Mouse (Mus musculus) forebrain, embryonic 15.5 days (tissue): ENCODE measurements around the gene Auh. TPM values are rescaled to one million over a fixed set of nuclear protein-coding genes. Genes with fewer than 3 reads are reported as not detected.

Source experiments
- ATAC-seq: fragments of 200-750 bp; cut with Nextera tagmentation; replicated peaks from 2 replicates; pipeline ENCODE4 v1.8.0; 2017; ENCODE audit warnings: mild to moderate bottlenecking, moderate TSS enrichment, moderate library complexity
- H3K27ac ChIP-seq: fragments of 300-500 bp; sonication (generic); replicated peaks from 2 replicates; pipeline ENCODE4 v1.5.1; 2015; ENCODE audit warnings: mild to moderate bottlenecking, inconsistent platforms
- H3K27me3 ChIP-seq: fragments of 300-500 bp; sonication (generic); 2 replicates; pipeline ENCODE4 v1.6.1; 2015; ENCODE audit warnings: inconsistent platforms
- H3K36me3 ChIP-seq: fragments of 300-500 bp; sonication (generic); 2 replicates; pipeline ENCODE4 v1.6.1; 2015; ENCODE audit warnings: mild to moderate bottlenecking, inconsistent platforms
- H3K4me1 ChIP-seq: fragments of 300-500 bp; sonication (generic); 2 replicates; pipeline ENCODE4 v1.6.1; 2015; ENCODE audit warnings: inconsistent platforms
- H3K4me2 ChIP-seq: fragments of 300-500 bp; sonication (generic); replicated peaks from 2 replicates; pipeline ENCODE4 v1.6.1; 2015; ENCODE audit warnings: mild to moderate bottlenecking, inconsistent platforms
- H3K4me3 ChIP-seq: fragments of 300-500 bp; sonication (generic); 2 replicates; pipeline ENCODE4 v1.5.1; 2015; ENCODE audit warnings: mild to moderate bottlenecking, inconsistent platforms
- H3K9ac ChIP-seq: fragments of 300-500 bp; sonication (generic); replicated peaks from 2 replicates; pipeline ENCODE4 v1.6.1; 2015; ENCODE audit warnings: mild to moderate bottlenecking, inconsistent platforms
- H3K9me3 ChIP-seq: fragments of 300-500 bp; sonication (generic); 2 replicates; pipeline ENCODE4 v1.6.1; 2016; ENCODE audit warnings: inconsistent platforms
- WGBS: fragments of 180-500 bp; shearing (Covaris S2); methylation state at CpG from one replicate; pipeline ENCODE4 v1.1.7; 2015; ENCODE audit warnings: mixed read lengths; 5-methylcytosine and 5-hydroxymethylcytosine counted together
- polyA plus RNA-seq: library from polyadenylated mRNA; unstranded; fragments of >200 nt; fragmentation: Nextera tagmentation; extraction: Ambion mirVana; gene quantifications from 2 replicates; pipeline ENCODE4 v1.2.1, GENCODE M21; 2015

The Auh gene
- polyA plus RNA-seq, 1 experiment from 2014 or later, result 62.8 TPM

DNA sequence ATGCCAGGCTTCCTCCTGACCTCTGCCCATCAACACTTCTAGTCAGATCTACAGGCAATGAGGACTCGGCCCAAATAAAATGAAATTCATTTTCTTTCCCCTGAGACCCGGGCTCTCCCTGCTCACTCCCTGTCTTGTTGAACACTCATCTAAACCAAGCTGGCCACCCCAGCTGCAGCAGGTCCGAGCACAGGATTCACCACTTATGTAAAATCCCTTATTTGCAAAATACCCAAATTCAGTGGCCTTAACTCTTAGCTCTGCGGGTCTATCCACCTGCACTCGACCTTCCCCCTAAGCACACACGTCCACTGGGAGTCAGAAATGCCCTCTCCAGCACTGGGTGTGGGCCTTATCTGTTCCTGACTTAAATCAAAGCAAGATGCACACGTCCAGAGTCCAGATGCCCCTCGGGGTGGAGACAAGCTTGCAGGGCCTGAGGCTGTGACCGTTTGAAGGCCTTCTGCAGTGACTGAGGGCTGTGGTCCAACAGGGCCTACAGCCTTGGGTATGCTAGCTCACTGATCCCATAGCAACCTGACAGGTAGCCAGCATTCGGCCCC, 9.6 kb downstream of the Auh start:
- ATAC-seq, result no peak
- Histone ChIP-seq H3K9me3 (no peaks in the 10 kb centered on the region), H3K4me2 (no peak overlapping the region), H3K9ac (no peak overlapping the region), H3K27me3 (no peaks in the 10 kb centered on the region), H3K4me1 (peaks cover 4% of the 10 kb centered on the region; the same call in 1 of the 2 replicates), H3K4me3 (no peak overlapping the region), H3K36me3 (no peaks in the 10 kb centered on the region), H3K27ac (no peak overlapping the region)
- WGBS, result 80% methylated on average over 10 of the region's 10 CpGs

DNA sequence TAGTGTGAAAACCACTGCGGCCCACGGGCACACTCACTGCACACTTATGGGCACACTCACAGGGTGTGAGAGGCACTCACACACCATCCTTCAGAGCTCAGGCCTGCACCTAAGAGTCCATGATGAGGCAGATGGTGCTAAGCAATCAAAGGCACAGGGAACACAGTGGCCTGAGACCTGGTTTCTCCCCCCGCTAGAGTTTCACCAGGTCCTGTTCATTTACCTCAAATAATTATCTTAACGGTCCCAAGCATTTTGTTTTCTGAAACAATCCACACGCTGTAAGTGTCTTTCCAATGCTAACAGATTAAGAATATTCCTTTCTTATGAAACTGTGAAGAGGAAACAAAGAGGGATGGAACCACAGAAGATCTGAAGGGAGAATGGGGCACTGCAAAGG, 11.1 kb downstream of the Auh start:
- no peak overlapping the region for H3K9ac ChIP-seq
- no peaks in the 10 kb centered on the region for H3K36me3 ChIP-seq
- ATAC-seq, result no peak
- H3K27me3 ChIP-seq, result no peaks in the 10 kb centered on the region
- H3K4me3 ChIP-seq, result no peak overlapping the region
- peaks cover 4% of the 10 kb centered on the region; the same call in 1 of the 2 replicates for H3K4me1 ChIP-seq
- no peak overlapping the region for H3K4me2 ChIP-seq
- no peaks in the 10 kb centered on the region for H3K9me3 ChIP-seq
- no peak overlapping the region for H3K27ac ChIP-seq
- WGBS, result 87% methylated on average over 5 of the region's 5 CpGs

DNA sequence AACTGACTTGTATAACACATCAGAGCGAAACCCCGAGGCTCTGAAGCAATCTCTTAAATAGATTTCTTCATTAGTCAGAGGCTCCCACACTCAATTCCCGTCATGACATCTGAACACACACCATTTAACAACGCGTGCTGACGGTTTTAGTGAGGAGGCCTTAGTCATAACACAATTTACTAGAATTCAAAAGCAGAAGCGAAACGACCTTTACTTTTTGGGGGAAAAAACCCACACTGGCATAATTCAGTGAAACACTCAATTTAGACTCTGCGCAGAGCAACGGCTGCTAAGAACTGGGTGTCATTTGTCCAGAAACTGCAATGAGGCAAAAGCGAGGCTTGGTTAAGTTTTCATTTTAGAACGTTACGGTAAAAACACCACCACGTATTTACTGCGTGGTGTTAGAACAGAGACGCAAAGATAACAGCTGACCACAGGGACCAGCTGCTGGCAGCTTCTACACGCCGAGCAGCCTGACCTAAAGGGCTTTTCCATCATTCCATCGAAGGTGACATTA, 14.8 kb downstream of the Auh start:
- Histone ChIP-seq H3K4me1 (peaks cover 4% of the 10 kb centered on the region; the same call in 1 of the 2 replicates), H3K4me3 (no peak overlapping the region), H3K9me3 (no peaks in the 10 kb centered on the region), H3K27me3 (no peaks in the 10 kb centered on the region), H3K9ac (no peak overlapping the region), H3K4me2 (no peak overlapping the region), H3K36me3 (no peaks in the 10 kb centered on the region), H3K27ac (no peak overlapping the region)
- WGBS, result 65% methylated on average over 19 of the region's 19 CpGs
- ATAC-seq, result no peak

DNA sequence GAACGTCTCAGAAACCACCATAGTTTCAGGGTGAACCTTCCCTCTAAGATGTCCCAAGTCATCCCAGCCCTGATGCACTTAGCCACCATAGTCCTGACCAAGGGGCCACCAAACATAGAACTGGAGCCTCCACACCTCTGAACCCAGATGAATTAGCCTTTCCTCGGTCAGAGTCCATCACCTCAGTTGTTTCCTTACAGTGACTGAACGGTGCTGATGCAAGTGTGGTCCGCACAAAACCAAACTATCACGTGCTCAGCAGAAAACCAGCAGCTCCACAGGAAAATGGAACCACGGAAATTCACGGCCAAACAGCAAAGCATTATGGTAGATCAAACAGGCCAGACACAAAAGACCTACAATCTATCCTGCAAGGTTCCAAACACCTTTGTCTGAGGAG, 15.6 kb downstream of the Auh start:
- no peak overlapping the region for H3K4me2 ChIP-seq
- H3K36me3 ChIP-seq, result no peaks in the 10 kb centered on the region
- whole genome bisulfite sequencing, result 73% methylated on average over 7 of the region's 7 CpGs
- H3K4me1 ChIP-seq, result peaks cover 4% of the 10 kb centered on the region; the same call in 1 of the 2 replicates
- no peaks in the 10 kb centered on the region for H3K27me3 ChIP-seq
- no peak overlapping the region for H3K4me3 ChIP-seq
- no peaks in the 10 kb centered on the region for H3K9me3 ChIP-seq
- H3K27ac ChIP-seq, result no peak overlapping the region
- no peak overlapping the region for H3K9ac ChIP-seq
- ATAC-seq, result no peak

DNA sequence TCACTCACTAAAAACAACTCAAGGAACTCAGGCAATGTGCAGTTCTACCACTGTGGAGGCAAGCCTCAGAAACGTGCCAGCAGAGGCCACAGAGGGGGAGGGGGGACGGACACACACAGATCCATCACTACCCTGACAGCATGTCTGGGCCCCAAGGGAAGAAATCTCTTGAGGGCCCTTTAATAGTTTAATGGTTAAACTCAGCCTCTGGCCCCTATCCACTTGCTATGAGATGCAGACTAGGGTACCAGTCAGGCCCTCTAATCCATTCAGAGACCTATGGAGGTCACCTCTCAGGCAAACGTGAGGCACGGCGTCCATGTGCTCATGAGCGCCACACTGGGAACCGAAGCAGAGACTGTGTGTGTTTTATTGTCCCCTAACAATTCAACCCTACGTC, 17.0 kb downstream of the Auh start:
- H3K27me3 ChIP-seq, result no peaks in the 10 kb centered on the region
- H3K9me3 ChIP-seq, result no peaks in the 10 kb centered on the region
- peaks cover 4% of the 10 kb centered on the region; the same call in 1 of the 2 replicates for H3K4me1 ChIP-seq
- H3K4me3 ChIP-seq, result no peak overlapping the region
- ATAC-seq, result no peak
- no peak overlapping the region for H3K4me2 ChIP-seq
- H3K27ac ChIP-seq, result no peak overlapping the region
- 82% methylated on average over 8 of the region's 8 CpGs for WGBS
- no peak overlapping the region for H3K9ac ChIP-seq
- H3K36me3 ChIP-seq, result no peaks in the 10 kb centered on the region

DNA sequence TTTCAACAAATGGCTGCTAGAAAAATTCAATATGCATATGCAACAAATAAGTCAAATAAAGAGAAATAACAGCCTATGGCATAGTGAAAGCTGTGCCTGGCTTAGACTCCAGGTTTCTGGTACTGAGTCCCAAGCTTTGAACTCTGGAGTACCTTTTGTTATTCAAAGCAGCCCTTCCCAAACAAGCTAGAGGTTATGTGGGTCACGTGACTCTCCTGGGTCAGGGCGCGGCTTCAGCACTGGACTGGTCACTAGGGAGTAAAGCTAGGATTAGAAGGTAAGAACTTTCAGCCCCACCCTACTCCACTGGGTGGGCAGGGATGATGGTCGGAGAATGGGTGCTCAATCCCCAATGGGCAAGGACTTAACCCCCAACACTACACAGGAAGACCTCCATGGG, 18.2 kb downstream of the Auh start:
- WGBS, result 66% methylated on average over 4 of the region's 4 CpGs
- Histone ChIP-seq H3K36me3 (peaks cover 5% of the 10 kb centered on the region; the same call in 1 of the 2 replicates), H3K27ac (no peak overlapping the region), H3K4me2 (no peak overlapping the region), H3K9me3 (no peaks in the 10 kb centered on the region), H3K4me3 (no peak overlapping the region), H3K4me1 (peaks cover 2% of the 10 kb centered on the region; the same call in 1 of the 2 replicates), H3K27me3 (no peaks in the 10 kb centered on the region), H3K9ac (no peak overlapping the region)
- no peak for ATAC-seq

DNA sequence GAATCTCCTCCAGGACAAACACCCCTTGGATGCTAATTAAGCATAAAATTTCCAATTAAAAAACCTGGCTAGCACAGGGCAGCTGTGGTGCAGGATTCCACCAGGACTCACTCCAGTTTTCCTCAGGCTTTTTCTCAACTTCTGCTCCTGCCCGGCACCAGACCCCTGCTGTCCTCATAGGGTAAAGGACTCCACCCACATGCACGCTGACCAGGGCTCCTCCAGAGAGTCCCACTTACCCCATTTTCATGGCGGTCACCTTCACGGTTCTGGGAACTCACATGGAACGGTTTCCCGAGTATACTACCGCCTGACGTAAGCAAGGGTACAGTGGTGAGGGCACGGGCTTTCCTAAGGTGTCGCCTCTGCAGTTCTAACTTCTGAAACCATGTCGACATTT, 23.2 kb downstream of the Auh start:
- 85% methylated on average over 11 of the region's 11 CpGs for WGBS
- no peak overlapping the region for H3K27ac ChIP-seq
- peaks cover 13% of the 10 kb centered on the region for H3K4me1 ChIP-seq
- peaks cover 5% of the 10 kb centered on the region; the same call in 1 of the 2 replicates for H3K36me3 ChIP-seq
- no peak for ATAC-seq
- no peak overlapping the region for H3K4me2 ChIP-seq
- no peaks in the 10 kb centered on the region for H3K9me3 ChIP-seq
- no peak overlapping the region for H3K4me3 ChIP-seq
- no peaks in the 10 kb centered on the region for H3K27me3 ChIP-seq
- no peak overlapping the region for H3K9ac ChIP-seq

DNA sequence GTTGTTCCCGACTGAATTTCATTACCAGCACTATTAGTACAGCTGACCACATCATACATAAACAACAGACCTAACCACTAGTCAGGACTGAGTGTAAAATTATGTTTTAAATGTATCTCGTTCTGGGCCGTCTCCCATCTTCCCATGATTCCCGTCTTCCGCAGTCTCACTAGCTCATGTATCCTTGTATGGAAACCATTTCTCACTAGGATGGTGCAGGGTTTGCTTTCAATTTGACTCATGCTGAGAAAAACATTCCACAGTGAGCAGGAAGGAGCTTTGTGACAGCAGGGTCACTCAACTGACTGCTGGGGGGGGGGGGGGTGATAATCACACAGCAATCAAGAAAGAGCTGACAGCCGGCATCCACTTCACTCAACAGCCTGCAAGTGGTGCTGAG, 25.3 kb downstream of the Auh start:
- Histone ChIP-seq H3K9me3 (no peaks in the 10 kb centered on the region), H3K27ac (peak overlapping the region; percentile 40; the same call in 1 of the 2 replicates), H3K4me2 (no peak overlapping the region), H3K27me3 (no peaks in the 10 kb centered on the region), H3K4me3 (no peak overlapping the region), H3K4me1 (peaks cover 13% of the 10 kb centered on the region), H3K36me3 (peaks cover 5% of the 10 kb centered on the region; the same call in 1 of the 2 replicates), H3K9ac (no peak overlapping the region)
- ATAC-seq, result no peak
- 54% methylated on average over 5 of the region's 6 CpGs for WGBS

DNA sequence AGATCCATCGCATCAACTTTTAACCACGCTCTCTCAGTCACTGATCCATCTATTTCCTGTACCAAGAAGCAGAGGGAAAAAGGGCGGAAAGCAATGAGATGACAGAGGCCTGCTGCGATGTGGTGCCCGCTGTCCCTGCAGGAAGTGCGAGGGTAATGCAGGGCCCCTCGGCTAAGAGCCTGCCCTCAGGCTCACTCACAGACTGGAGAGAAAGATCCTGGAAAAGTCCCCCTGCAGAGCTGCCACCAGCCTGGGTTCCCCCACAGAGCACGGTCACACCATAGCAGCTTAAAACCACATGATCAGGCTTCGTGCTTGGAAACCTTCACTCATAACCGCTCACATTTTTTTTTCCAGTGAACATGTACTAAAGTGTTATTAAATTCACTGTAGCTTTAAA, 25.7 kb downstream of the Auh start:
- H3K27me3 ChIP-seq, result no peaks in the 10 kb centered on the region
- H3K4me2 ChIP-seq, result no peak overlapping the region
- no peaks in the 10 kb centered on the region for H3K9me3 ChIP-seq
- 32% methylated on average over 10 of the region's 10 CpGs for WGBS
- no peak overlapping the region for H3K4me3 ChIP-seq
- H3K9ac ChIP-seq, result no peak overlapping the region
- 0 out of 2 replicates have a peak, but pooled peaks have one; percentile 46 for ATAC-seq
- H3K27ac ChIP-seq, result peak overlapping the region; percentile 40; the same call in 1 of the 2 replicates
- peaks cover 13% of the 10 kb centered on the region for H3K4me1 ChIP-seq
- H3K36me3 ChIP-seq, result peaks cover 5% of the 10 kb centered on the region; the same call in 1 of the 2 replicates

DNA sequence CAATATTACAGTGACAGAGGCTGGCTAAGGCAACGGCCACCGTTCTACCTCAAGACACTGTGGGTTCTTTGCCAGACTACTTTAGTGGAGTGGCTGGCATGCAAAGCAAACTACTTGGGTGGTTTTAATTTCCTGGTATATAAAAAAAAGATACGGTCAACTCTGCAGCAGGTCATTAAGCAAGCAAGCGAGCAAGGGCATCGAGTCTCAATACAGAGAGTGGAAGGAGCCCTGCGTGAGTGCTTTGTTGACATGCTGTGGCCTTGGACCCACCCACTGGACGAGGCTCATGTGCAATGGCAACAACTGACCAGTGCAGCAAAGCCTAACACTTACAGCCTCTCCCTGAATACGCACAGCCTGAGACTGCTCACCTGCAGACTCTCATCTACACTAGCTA, 27.0 kb downstream of the Auh start:
- H3K27me3 ChIP-seq, result no peaks in the 10 kb centered on the region
- H3K36me3 ChIP-seq, result peaks cover 5% of the 10 kb centered on the region; the same call in 1 of the 2 replicates
- WGBS, result 77% methylated on average over 8 of the region's 8 CpGs
- H3K4me3 ChIP-seq, result no peak overlapping the region
- H3K27ac ChIP-seq, result no peak overlapping the region
- H3K9ac ChIP-seq, result no peak overlapping the region
- H3K4me1 ChIP-seq, result peaks cover 13% of the 10 kb centered on the region
- no peak for ATAC-seq
- H3K4me2 ChIP-seq, result no peak overlapping the region
- no peaks in the 10 kb centered on the region for H3K9me3 ChIP-seq

DNA sequence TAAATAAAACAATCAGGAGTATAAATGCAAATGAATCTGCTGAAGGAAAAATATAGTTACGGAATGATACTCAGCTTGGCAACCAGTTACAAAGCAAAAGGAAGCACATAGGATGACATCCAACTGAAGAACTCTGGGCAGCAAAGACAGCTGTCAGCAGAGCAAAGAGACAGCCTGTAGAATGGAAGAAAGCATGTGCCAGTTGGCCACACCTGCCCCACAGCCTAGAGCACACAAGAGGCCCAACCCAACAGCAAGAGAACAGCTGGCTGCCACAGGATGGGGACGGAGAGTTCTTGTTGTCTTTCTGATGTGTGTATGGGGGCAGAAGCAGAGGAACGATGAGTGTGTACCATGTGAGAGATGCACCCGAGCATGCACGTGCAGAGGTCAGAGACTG, 29.8 kb downstream of the Auh start:
- no peak for ATAC-seq
- H3K4me1 ChIP-seq, result peaks cover 11% of the 10 kb centered on the region
- H3K9ac ChIP-seq, result no peak overlapping the region
- no peaks in the 10 kb centered on the region for H3K27me3 ChIP-seq
- peaks cover 3% of the 10 kb centered on the region; the same call in 1 of the 2 replicates for H3K36me3 ChIP-seq
- H3K4me2 ChIP-seq, result no peak overlapping the region
- 91% methylated on average over 5 of the region's 5 CpGs for WGBS
- no peaks in the 10 kb centered on the region for H3K9me3 ChIP-seq
- no peak overlapping the region for H3K4me3 ChIP-seq
- H3K27ac ChIP-seq, result no peak overlapping the region

DNA sequence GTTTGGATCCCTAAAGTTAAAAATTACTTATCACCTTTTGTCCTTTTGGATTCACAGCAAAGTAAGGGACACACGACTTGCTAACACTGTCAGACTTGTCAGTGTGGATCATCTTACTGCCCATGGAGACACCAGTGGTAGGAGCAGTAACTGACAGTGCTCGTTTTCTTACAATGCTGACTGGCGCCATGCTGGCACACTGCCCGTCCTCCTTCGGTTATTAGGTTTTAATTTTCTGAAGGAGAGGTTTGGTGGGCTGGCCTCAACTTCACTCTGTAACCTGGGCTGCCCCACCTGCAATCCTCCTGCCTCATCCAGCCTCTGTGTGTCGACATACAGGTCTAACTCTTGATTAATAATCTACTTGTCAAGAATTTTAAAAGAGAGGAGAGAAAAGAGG, 31.7 kb downstream of the Auh start:
- H3K4me2 ChIP-seq, result no peak overlapping the region
- peaks cover 3% of the 10 kb centered on the region; the same call in 1 of the 2 replicates for H3K4me1 ChIP-seq
- peaks cover 3% of the 10 kb centered on the region; the same call in 1 of the 2 replicates for H3K36me3 ChIP-seq
- no peak overlapping the region for H3K27ac ChIP-seq
- no peaks in the 10 kb centered on the region for H3K9me3 ChIP-seq
- ATAC-seq, result no peak
- H3K9ac ChIP-seq, result no peak overlapping the region
- 55% methylated on average over 6 of the region's 6 CpGs for WGBS
- no peaks in the 10 kb centered on the region for H3K27me3 ChIP-seq
- no peak overlapping the region for H3K4me3 ChIP-seq

DNA sequence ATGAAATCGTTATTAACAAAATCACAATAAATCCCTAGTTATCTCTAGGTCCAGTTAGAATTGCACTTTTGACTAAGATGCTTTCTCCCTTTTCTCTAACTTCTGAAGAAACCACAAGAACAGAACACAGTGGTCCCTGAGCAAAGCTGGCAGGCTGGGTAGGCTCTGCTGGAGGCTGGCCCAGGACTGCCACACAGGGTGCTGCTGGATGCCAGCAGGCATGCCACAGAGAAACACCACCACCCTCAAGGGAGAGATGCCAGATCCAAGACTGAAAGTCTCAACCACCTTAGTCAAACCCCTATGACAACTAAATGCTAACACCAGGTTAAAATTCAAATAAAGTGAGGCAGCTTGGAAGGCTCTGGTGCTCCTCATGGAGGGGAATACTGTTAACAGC, 36.7 kb downstream of the Auh start:
- H3K4me2 ChIP-seq, result no peak overlapping the region
- ATAC-seq, result no peak
- H3K27ac ChIP-seq, result no peak overlapping the region
- 97% methylated on average over 1 of the region's 1 CpGs for WGBS
- no peaks in the 10 kb centered on the region for H3K9me3 ChIP-seq
- no peak overlapping the region for H3K9ac ChIP-seq
- H3K36me3 ChIP-seq, result peaks cover 3% of the 10 kb centered on the region; the same call in 1 of the 2 replicates
- no peaks in the 10 kb centered on the region for H3K27me3 ChIP-seq
- no peak overlapping the region for H3K4me3 ChIP-seq
- peaks cover 6% of the 10 kb centered on the region; the same call in 1 of the 2 replicates for H3K4me1 ChIP-seq
